Mouse (Mus musculus): ENCODE measurements around the gene 2410004B18Rik.

2410004B18Rik gene

GRCm38 (mm10) chr3:145991130-145991529 lies 53.3 kb downstream of the 2410004B18Rik start:
- in situ Hi-C loops (cut with MboI; ENCODE audit: low pct_unique_long_range_greater_than_20kb in 1 of 2, low sequenced_read_pairs in 2 of 2, unreplicated experiment in 1 of 2) = no loop called here

GRCm38 (mm10) chr3:145991976-145992730 lies 54.3 kb downstream of the 2410004B18Rik start:
- in situ Hi-C loops (cut with MboI; ENCODE audit: low pct_unique_long_range_greater_than_20kb in 1 of 2, low sequenced_read_pairs in 2 of 2, unreplicated experiment in 1 of 2) = no loop called here

GRCm38 (mm10) chr3:145992796-145993195 lies 55.0 kb downstream of the 2410004B18Rik start:
- in situ Hi-C loops (cut with MboI; ENCODE audit: low pct_unique_long_range_greater_than_20kb in 1 of 2, low sequenced_read_pairs in 2 of 2, unreplicated experiment in 1 of 2) = no loop called here

- in situ Hi-C loops (cut with MboI; ENCODE audit: low pct_unique_long_range_greater_than_20kb in 1 of 2, low sequenced_read_pairs in 2 of 2, unreplicated experiment in 1 of 2) = no loop called here
Measured at GRCm38 (mm10) chr3:145993481-145994201, 55.8 kb downstream of the 2410004B18Rik start.
